Mouse (Mus musculus) forebrain, postnatal 0 days (tissue): ENCODE data around the gene Apeh. TPM values are rescaled to one million over a fixed set of nuclear protein-coding genes. Genes with fewer than 3 reads are reported as not detected.

Experiments
- ATAC-seq: fragments of 200-750 bp; cut with Nextera tagmentation; 2 replicates; pipeline ENCODE4 v1.8.0; 2017; ENCODE audit warnings: mild to moderate bottlenecking, moderate library complexity
- DNase-seq: peaks from one replicate; pipeline ENCODE4 v3.0.0-alpha.2; 2015
- H3K27ac ChIP-seq: fragments of 300-500 bp; sonication (generic); 2 replicates; pipeline ENCODE4 v1.5.1; 2014; ENCODE audit warnings: low read depth, mild to moderate bottlenecking, antibody characterized with exemption, low read length, moderate library complexity, mixed read lengths
- H3K27me3 ChIP-seq: fragments of 300-500 bp; sonication (generic); 2 replicates; pipeline ENCODE4 v1.6.1; 2014; ENCODE audit warnings: mild to moderate bottlenecking, low read length, mixed read lengths; ENCODE audit not compliant: insufficient read depth
- H3K36me3 ChIP-seq: fragments of 300-500 bp; sonication (generic); 2 replicates; pipeline ENCODE4 v1.6.1; 2014; ENCODE audit warnings: mild to moderate bottlenecking, moderate library complexity; ENCODE audit not compliant: insufficient read depth
- H3K4me1 ChIP-seq: fragments of 300-500 bp; sonication (generic); 2 replicates; pipeline ENCODE4 v1.6.1; 2014; ENCODE audit warnings: antibody characterized with exemption; ENCODE audit not compliant: insufficient read depth
- H3K4me2 ChIP-seq: fragments of 300-500 bp; sonication (generic); 2 replicates; pipeline ENCODE4 v1.6.1; 2014; ENCODE audit warnings: low read depth, mild to moderate bottlenecking, moderate library complexity
- H3K4me3 ChIP-seq: fragments of 300-500 bp; sonication (generic); 2 replicates; pipeline ENCODE4 v1.5.1; 2014; ENCODE audit warnings: low read depth, low read length, mixed read lengths
- H3K9ac ChIP-seq: fragments of 300-500 bp; sonication (generic); 2 replicates; pipeline ENCODE4 v1.6.1; 2014; ENCODE audit warnings: mild to moderate bottlenecking
- H3K9me3 ChIP-seq: fragments of 300-500 bp; sonication (generic); 2 replicates; pipeline ENCODE4 v1.6.1; 2016; ENCODE audit warnings: low read length
- CTCF ChIP-seq: sonication (generic); IDR thresholded peaks from 2 replicates; pipeline ENCODE4 v1.5.1; 2016; ENCODE audit warnings: antibody characterized with exemption, control low read depth, low read depth
- WGBS: fragments of 180-500 bp; shearing (Covaris S2); extraction: QIAGEN DNeasy Blood & Tissue Kit; methylation state at CpG from one replicate; pipeline ENCODE4 v1.1.7; 2014; 5-methylcytosine and 5-hydroxymethylcytosine counted together
- polyA plus RNA-seq: library from polyadenylated mRNA; unstranded; fragments of >200 nt; fragmentation: Nextera tagmentation; extraction: Ambion mirVana; gene quantifications from 2 replicates; pipeline ENCODE4 v1.2.1, GENCODE M21; 2015
- total RNA-seq: library from RNA; depleted of rRNA; stranded (reverse); fragments of >200 nt; gene quantifications from 2 replicates; pipeline ENCODE4 v1.2.3, GENCODE M21; 2014

The Apeh gene
- total and polyA plus RNA-seq, 2 experiments from 2014 or later = 24.5 to 30.0 TPM

DNA sequence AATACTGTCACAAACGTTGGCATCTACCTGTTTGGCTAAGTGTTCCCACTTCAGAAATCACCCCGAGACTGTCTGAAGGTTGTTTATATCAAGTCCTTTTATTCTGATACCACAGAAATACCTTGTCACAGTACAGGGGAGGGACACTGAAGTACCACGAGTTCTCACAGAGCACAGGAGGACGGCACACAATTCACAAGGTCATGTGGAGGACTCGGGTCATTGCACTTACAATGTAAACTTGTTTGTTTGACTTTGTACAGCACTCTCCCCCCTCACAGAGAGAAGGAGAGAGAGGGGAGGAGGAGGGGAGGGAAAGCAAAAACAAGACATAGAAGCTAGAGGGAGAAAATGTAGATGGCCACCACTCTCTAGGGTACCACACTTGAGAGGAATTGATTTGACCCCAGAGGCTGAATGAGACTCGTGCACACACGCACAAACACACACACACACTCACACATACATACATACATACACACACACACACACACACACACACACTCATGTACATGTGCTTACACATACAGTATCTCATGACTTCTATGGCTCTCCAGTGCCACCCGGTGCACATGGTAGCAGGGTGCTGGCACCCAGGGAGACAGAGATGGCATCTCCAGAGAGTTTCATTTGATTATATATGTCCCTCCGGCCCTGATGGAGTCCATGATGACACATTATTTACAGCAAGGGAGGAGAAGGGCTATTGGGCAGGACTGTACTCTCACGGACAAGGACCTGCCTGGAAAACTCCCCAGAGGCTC lies 1.7 kb upstream of the Apeh start:
- ATAC-seq (no peak), DNase-seq (no peak)
- TF ChIP-seq CTCF = 0 out of 2 replicates have a peak, but pooled peaks have one; percentile 2
- peaks cover 46% of the 10 kb centered on the region for H3K36me3 ChIP-seq
- H3K4me1 ChIP-seq = no peaks in the 10 kb centered on the region
- H3K27ac ChIP-seq = no peak overlapping the region
- H3K27me3 ChIP-seq = no peaks in the 10 kb centered on the region
- no peak overlapping the region for H3K4me3 ChIP-seq
- H3K9ac ChIP-seq = no peak overlapping the region
- H3K9me3 ChIP-seq = no peaks in the 10 kb centered on the region
- 0 out of 2 replicates have a peak overlapping the region, but pooled peaks have one; percentile 98 for H3K4me2 ChIP-seq
- 66% methylated on average over 10 of the region's 10 CpGs for WGBS

- H3K9ac ChIP-seq = peak overlapping the region; percentile 67
Measured at GRCm38 (mm10) chr9:108095518-108095917, 1.1 kb upstream of the Apeh start.

GRCm38 (mm10) chr9:108094998-108095411 lies 599 bp upstream of the Apeh start:
- WGBS = 1% methylated on average over 16 of the region's 16 CpGs

More at GRCm38 (mm10) chr9:108095518-108095917, 1.1 kb upstream of the Apeh start:
- peak; percentile 74 for DNase-seq
- peak; percentile 77 for TF ChIP-seq CTCF
- ATAC-seq = peak; percentile 32; the same call in 1 of the 2 replicates
- H3K36me3 ChIP-seq = peaks cover 46% of the 10 kb centered on the region
- 8% methylated on average over 3 of the region's 3 CpGs for WGBS
- no peaks in the 10 kb centered on the region for H3K27me3 ChIP-seq
- no peaks in the 10 kb centered on the region for H3K4me1 ChIP-seq
- peak overlapping the region; percentile 44; the same call in 1 of the 2 replicates for H3K4me3 ChIP-seq
- H3K27ac ChIP-seq = no peak overlapping the region
- H3K9me3 ChIP-seq = no peaks in the 10 kb centered on the region
- H3K4me2 ChIP-seq = peak overlapping the region; percentile 98

DNA sequence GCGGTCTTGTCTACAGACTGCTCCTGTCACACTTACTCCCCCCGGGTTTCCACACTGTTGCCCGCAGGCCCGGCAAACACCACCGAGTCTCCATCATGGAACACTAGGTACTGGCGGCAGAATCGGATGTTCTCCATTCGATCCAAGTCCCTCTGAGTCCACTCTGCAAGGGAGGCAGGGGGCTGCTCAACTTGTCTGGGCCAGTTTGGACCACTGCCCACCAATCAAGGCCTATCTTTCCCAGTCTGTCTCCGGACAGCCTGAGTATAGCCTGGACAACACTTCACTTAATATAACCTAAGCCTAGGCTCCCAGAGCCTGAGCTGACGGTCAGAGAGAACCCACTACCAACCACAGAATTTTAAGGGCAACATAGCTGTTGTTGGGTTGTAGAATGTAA lies 820 bp downstream of the Apeh start:
- 68% methylated on average over 10 of the region's 10 CpGs for WGBS
- Histone ChIP-seq H3K4me1 (no peaks in the 10 kb centered on the region), H3K4me2 (peak overlapping the region; percentile 98), H3K4me3 (peak overlapping the region; percentile 44), H3K27ac (no peak overlapping the region), H3K9me3 (no peaks in the 10 kb centered on the region), H3K36me3 (peaks cover 50% of the 10 kb centered on the region), H3K9ac (peak overlapping the region; percentile 67; the same call in 1 of the 2 replicates), H3K27me3 (no peaks in the 10 kb centered on the region)
- ATAC-seq (no peak), DNase-seq (no peak)
- no peak for TF ChIP-seq CTCF

More at GRCm38 (mm10) chr9:108094998-108095411, 599 bp upstream of the Apeh start:
- TF ChIP-seq CTCF = no peak
- H3K27me3 ChIP-seq = no peaks in the 10 kb centered on the region
- H3K27ac ChIP-seq = peak overlapping the region; percentile 74; the same call in 1 of the 2 replicates
- DNase-seq = peak; percentile 29
- peaks cover 50% of the 10 kb centered on the region for H3K36me3 ChIP-seq
- H3K4me2 ChIP-seq = peak overlapping the region; percentile 98
- H3K9me3 ChIP-seq = no peaks in the 10 kb centered on the region
- H3K4me3 ChIP-seq = peak overlapping the region; percentile 44
- peak; percentile 5; the same call in 1 of the 2 replicates for ATAC-seq
- H3K4me1 ChIP-seq = no peaks in the 10 kb centered on the region
- H3K9ac ChIP-seq = peak overlapping the region; percentile 67

DNA sequence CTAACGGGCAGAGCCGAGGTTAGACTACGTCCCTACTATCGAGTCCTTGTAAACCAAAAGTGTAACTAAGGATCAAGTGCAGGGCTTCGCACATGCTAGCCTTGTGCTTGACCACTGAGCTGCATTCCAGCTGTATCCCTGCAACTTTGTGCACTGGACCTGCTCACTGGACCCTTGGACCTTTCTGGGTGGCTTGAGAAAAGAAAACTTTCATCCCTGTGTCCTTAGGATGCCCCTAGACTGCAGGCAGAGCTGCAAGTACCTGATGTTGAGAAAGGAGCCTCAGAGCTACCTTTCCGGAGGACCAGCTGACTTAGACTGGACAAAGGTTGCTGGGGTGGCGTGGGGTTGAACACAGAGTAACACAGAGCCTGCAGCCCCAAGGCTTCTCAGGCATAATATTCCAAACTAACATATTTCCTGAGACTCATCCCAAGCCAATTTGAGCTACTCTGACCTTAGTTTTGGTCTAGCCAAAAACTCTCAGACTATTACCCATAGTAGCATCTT lies 3.7 kb downstream of the Apeh start:
- DNase-seq (no peak), ATAC-seq (no peak)
- no peak for TF ChIP-seq CTCF
- Histone ChIP-seq H3K27ac (no peak overlapping the region), H3K9ac (no peak overlapping the region), H3K9me3 (no peaks in the 10 kb centered on the region), H3K4me3 (no peak overlapping the region), H3K4me1 (no peaks in the 10 kb centered on the region), H3K36me3 (peaks cover 67% of the 10 kb centered on the region), H3K27me3 (no peaks in the 10 kb centered on the region), H3K4me2 (no peak overlapping the region)
- whole genome bisulfite sequencing = 97% methylated on average over 7 of the region's 7 CpGs

GRCm38 (mm10) chr9:108085261-108085660 lies 9.1 kb downstream of the Apeh start:
- WGBS = 94% methylated on average over 4 of the region's 4 CpGs
- H3K27ac ChIP-seq = no peak overlapping the region
- H3K9me3 ChIP-seq = no peaks in the 10 kb centered on the region
- no peak overlapping the region for H3K4me2 ChIP-seq
- no peak for TF ChIP-seq CTCF
- H3K4me3 ChIP-seq = no peak overlapping the region
- H3K27me3 ChIP-seq = peaks cover 7% of the 10 kb centered on the region
- DNase-seq (no peak), ATAC-seq (no peak)
- H3K9ac ChIP-seq = no peak overlapping the region
- H3K36me3 ChIP-seq = peaks cover 56% of the 10 kb centered on the region
- H3K4me1 ChIP-seq = peaks cover 4% of the 10 kb centered on the region; the same call in 1 of the 2 replicates

DNA sequence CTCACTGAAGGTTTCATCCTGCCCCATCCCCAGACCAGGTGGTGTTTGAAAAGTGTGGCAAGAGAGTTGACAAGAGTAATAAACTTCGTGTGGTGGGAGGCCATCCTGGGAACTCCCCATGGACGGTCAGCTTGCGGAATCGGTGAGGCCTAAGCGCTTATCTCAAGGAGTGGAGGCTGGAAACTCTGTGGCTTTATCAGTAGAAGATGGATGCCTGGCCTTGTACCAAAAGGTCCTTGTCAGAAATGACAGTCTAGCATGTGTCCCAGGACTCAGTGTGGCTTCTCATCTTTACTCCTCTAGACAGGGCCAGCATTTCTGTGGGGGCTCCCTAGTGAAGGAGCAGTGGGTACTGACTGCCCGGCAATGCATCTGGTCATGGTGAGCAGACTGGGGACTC lies 10.8 kb downstream of the Apeh start:
- ATAC-seq (no peak), DNase-seq (no peak)
- Histone ChIP-seq H3K4me1 (peaks cover 5% of the 10 kb centered on the region), H3K27me3 (peaks cover 7% of the 10 kb centered on the region), H3K27ac (no peak overlapping the region), H3K36me3 (peaks cover 39% of the 10 kb centered on the region), H3K9me3 (no peaks in the 10 kb centered on the region), H3K4me3 (no peak overlapping the region), H3K4me2 (no peak overlapping the region), H3K9ac (no peak overlapping the region)
- WGBS = 88% methylated on average over 6 of the region's 6 CpGs
- no peak for TF ChIP-seq CTCF
